Mouse (Mus musculus) gonadal fat pad, adult 2 months (tissue): Measurements from ENCODE around the gene Six5. TPM values are rescaled to one million over a fixed set of nuclear protein-coding genes. Genes with fewer than 3 reads are reported as not detected.

ENCODE experiments used
- DNase-seq: peaks from one replicate; pipeline ENCODE4 v3.0.0-alpha.2; 2012; ENCODE audit warnings: low read depth
- polyA plus RNA-seq: library from polyadenylated mRNA; depleted of rRNA; stranded (reverse); fragments of >200 nt; gene quantifications from 2 replicates; pipeline ENCODE4 v1.2.3, GENCODE M21; 2012; rRNA removed

Gene Six5
- polyA plus RNA-seq, 1 experiment, result 33.2 TPM

DNA sequence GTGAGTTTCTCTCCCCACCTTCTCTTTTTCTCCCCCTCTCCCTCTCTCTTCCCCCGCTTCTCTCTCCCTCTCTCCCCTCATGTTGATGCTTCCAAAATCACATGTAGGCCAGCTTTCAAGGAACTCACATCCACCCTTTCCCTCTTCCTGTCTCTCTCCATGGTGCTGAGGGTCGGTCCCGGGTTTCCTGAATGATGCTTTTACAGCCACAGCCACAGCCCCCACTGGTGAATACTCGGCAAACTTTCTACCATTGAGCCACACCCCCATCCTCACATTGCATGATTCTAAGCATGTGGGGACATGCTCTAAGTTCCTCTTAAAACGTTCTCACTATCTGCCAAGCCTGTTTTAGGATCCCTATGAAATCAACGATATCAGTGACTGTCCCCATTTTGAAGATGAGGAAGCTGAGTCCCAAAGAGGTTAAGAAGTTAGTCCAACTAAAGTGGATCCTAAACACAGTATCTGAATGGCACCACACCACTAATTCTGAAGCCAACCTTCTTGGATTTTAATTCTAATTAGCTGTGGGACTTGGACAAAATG lies 53.2 kb downstream of the Six5 start:
- DNase-seq, result no peak

Other genes starting within 250 kb of the Six5 start
- 6.2 and 7.1 TPM in 2 replicates for gene Pglyrp1, start 223.3 kb upstream of the Six5 start, polyA plus RNA-seq
- 20.1 and 23.2 TPM in 2 replicates for gene Ccdc61, start 184.2 kb upstream of the Six5 start, polyA plus RNA-seq
- 1.3 and 2.1 TPM in 2 replicates for gene Nova2, start 168.7 kb upstream of the Six5 start, polyA plus RNA-seq
- not detected in 2 replicates for gene Nanos2, start 107.2 kb upstream of the Six5 start, polyA plus RNA-seq
- gene Mypop, start 103.3 kb upstream of the Six5 start, polyA plus RNA-seq, result 3.4 and 5.6 TPM in 2 replicates
- gene Irf2bp1, start 90.5 kb upstream of the Six5 start, polyA plus RNA-seq, result 19.4 and 26.1 TPM in 2 replicates
- gene Foxa3, start 71.1 kb upstream of the Six5 start, polyA plus RNA-seq, result 0.07 and 0.09 TPM in 2 replicates
- gene Sympk, start 70.2 kb upstream of the Six5 start, polyA plus RNA-seq, result 65.9 and 73.5 TPM in 2 replicates
- 0.38 and 0.76 TPM in 2 replicates for gene Rsph6a, start 39.9 kb upstream of the Six5 start, polyA plus RNA-seq
- 52.6 and 61.1 TPM in 2 replicates for gene Dmwd, start 18.4 kb upstream of the Six5 start, polyA plus RNA-seq
- gene Dmpk, start 10.7 kb upstream of the Six5 start, polyA plus RNA-seq, result 234 and 248 TPM in 2 replicates
- 0.13 and 0.19 TPM in 2 replicates for gene Gm4969, start 23.8 kb downstream of the Six5 start, polyA plus RNA-seq
- gene Fbxo46, start 25.3 kb downstream of the Six5 start, polyA plus RNA-seq, result 7.9 and 9.3 TPM in 2 replicates
- gene Qpctl, start 54.7 kb downstream of the Six5 start, polyA plus RNA-seq, result 14.9 and 19.4 TPM in 2 replicates
- gene Snrpd2, start 55.1 kb downstream of the Six5 start, polyA plus RNA-seq, result 30.6 and 37.8 TPM in 2 replicates
- gene Gipr, start 71.5 kb downstream of the Six5 start, polyA plus RNA-seq, result 2.6 and 3.9 TPM in 2 replicates
- gene Eml2, start 81.8 kb downstream of the Six5 start, polyA plus RNA-seq, result 47.5 and 48.5 TPM in 2 replicates
- gene Gpr4, start 117.9 kb downstream of the Six5 start, polyA plus RNA-seq, result 13.3 and 15.3 TPM in 2 replicates
- 30.2 and 38.1 TPM in 2 replicates for gene Opa3, start 133.7 kb downstream of the Six5 start, polyA plus RNA-seq
- gene Vasp, start 177.2 kb downstream of the Six5 start, polyA plus RNA-seq, result 61.0 and 82.5 TPM in 2 replicates
- gene Ppm1n, start 185.5 kb downstream of the Six5 start, polyA plus RNA-seq, result not detected in 2 replicates
- gene Rtn2, start 188.0 kb downstream of the Six5 start, polyA plus RNA-seq, result 30.6 and 59.5 TPM in 2 replicates
- 0.89 and 1.1 TPM in 2 replicates for gene Fosb, start 215.5 kb downstream of the Six5 start, polyA plus RNA-seq